Mouse (Mus musculus): ENCODE data around the gene Dnmbp.

DNA sequence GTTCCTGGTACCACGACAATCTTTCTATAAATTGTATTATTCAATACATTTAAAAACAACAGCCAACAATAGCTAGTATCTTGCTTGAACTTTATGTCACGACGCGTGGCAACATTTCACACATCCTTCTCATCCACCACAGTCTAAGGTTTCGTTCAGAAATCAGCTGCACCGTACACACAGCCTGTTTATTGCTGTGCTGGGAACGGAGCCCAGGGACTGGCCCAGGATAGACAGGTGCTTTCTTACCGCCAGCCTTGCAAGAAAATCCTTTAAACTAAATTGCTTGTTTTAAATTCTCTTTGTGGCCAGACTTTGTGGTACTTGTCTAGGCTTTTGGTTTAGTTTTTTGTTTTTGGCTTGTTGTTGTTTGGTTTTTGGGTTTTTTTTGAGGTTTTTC, 62.6 kb downstream of the Dnmbp start:
- no peak for TF ChIP-seq CTCF (IDR thresholded peaks at IDR 0.05; ENCODE audit: extremely low read depth, insufficient read depth, low read length)
- TF ChIP-seq POLR2A (IDR thresholded peaks at IDR 0.05; ENCODE audit: extremely low read depth, insufficient read depth, low read length), result no peak
